Mouse (Mus musculus): ENCODE data around the gene Tmtc1.

DNA sequence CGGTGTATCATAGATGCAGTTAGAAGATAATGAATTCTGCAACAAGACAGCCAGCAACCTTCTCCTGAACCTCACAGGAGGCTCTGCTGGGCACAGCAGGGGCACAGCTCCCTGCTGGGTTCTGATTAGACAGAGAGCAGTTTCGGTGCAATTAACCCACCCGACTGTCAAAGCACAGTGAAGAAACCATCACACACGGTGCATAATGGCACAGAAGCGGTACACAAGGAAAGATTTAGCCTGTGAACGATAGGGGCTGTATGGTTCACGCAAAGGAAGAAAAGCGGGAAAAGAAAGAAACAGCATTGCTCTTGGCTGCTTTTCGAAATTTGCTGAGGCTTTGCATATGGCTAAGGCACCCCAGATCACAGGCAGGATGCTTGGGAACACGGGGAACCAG, 52.0 kb downstream of the Tmtc1 start:
- 0 out of 2 replicates have a peak, but pooled peaks have one; percentile 14 for TF ChIP-seq CTCF (IDR thresholded peaks at IDR 0.05)
- no peak for TF ChIP-seq EP300 (IDR thresholded peaks at IDR 0.05)

All from lung, postnatal 0 days (tissue).